Mouse (Mus musculus) lung, adult 18-20 months (tissue): ENCODE results near the gene Mvb12b.
A peak's percentile ranks its signal among the peaks of the same experiment; 100 is the strongest.

ENCODE experiments used
- DNase-seq, 2 experiments: peaks; one replicate each; pipeline ENCODE4 v3.0.0; 2022; ENCODE audit warnings: mixed read lengths in 2 of 2

Mvb12b gene

DNA sequence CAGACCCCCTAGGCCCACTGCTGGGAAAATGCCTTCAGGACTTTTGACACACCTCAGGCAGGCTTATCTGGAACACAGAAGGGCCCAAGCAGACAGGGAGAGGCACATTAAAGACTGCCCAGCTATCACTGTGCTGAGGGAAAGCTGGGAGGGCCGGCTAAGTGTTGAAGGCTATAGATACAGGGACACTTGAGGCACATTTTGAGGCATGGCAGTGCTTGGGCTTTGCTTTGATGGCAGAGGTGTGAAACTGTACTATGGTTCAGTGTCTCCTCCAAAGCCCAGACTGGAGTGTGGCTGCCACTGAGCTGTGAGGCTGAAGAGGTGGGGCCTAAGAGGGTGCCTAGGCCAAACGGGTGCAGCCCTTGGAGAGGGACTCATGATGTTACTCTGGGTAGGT is 44.1 kb downstream of the Mvb12b start:
- DNase-seq, result no peak

GRCm38 (mm10) chr2:33842983-33843577 is 44.7 kb downstream of the Mvb12b start:
- DNase-seq, result peak in 1 of 2 experiments; percentile 21

DNA sequence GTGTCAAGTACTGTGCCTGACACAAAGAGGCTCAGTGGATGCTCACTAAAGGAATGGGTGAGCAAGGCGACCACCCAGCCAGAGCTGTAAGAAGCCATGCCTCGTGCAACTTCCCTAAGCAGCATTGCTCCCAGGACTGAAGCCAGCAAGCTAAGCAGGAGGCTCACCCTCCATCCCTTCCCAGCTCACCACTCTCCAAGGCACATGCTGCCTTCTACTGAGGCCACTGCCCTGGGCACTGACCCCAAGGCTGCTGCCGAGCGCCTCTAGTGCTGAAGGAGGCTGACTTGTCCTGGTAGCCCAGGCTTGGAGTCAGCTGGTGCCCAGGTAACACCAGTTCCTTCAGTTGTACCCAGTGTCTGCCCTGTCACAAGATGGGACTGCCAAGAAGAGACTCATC is 45.8 kb downstream of the Mvb12b start:
- no peak for DNase-seq

DNA sequence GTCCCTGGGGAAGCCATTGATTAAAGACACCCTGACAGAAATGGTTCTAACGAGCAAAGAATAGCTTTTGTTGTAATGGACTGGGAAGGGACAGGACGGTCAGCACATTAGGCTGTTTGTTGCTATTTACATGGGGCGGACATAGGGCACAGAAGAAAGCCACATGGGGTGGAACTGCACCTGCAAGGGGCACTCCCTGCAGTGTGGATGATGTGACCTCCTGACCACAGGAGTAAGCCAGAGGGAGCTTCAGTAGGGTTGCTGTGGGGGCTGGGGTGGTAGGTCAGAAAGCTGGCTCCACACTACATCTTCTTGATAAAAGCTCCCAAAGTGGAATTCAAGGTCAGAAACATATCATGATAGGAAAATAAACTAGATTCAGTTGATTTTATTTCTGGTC is 47.3 kb downstream of the Mvb12b start:
- DNase-seq, result no peak

GRCm38 (mm10) chr2:33839252-33839651 is 48.5 kb downstream of the Mvb12b start:
- DNase-seq, result no peak

DNA sequence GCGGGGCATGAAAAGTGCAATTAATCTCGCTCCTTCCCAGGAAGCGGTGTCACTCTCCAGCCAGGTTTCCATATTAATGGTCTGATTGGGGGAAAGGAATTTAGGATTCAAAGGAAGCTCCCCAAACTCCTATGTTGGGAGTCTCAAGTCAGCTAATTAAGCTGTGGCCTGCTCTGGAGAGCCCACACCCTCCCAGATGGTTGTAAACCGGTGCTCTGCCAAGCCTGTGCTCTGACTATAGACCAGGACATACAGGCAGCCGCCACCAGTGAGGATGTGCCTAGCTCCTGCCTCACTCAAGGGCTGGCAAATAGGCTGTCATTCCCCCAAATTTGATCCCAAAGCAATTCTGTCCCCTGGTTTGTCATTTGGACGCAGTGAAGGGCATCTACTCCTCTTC is 50.4 kb downstream of the Mvb12b start:
- DNase-seq, result no peak

DNA sequence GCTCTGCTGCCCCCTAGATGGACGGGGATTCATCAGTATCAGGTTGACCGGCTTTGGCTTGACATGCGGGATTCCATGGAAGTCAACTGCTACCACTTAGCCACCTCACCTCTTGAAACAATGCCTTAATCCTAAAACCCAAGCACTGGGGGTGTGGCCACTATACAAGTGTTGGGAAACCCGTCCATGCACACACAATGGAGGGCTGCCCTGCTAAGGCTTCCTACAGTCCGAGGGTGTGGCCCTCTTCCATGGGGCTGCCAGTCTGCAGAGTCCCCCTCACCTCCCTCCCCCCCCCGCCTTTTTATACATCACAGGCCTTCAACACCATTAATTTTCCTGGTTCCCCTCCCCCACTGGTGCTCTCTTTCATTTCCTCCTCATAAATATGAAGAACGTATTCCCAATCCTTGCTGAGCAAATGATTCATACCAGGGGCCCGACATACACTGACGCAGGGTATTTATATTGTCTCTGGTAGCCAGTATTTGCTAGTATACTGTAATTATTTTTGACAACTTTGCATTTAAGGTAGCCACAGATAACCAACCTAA is 51.0 kb downstream of the Mvb12b start:
- DNase-seq, result no peak

DNA sequence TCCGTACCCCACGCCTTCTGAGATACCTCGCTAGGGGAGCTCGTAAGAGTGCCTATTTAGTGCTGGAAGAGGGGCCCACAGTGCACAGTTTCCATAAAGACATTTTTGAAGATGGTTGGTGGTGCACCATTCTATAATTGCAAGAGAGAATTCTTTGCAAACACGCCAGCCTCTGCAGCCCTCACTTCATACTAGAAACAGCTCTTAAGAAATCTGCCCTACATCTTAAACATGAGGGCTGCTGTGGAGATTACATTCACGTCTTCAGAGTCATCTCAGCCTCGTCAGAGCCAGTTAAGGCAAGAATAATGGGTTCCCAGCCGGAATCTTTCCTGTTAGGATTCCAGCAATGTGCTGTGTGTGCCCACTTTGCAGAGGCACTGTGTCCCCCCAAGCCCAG is 52.7 kb downstream of the Mvb12b start:
- no peak for DNase-seq

DNA sequence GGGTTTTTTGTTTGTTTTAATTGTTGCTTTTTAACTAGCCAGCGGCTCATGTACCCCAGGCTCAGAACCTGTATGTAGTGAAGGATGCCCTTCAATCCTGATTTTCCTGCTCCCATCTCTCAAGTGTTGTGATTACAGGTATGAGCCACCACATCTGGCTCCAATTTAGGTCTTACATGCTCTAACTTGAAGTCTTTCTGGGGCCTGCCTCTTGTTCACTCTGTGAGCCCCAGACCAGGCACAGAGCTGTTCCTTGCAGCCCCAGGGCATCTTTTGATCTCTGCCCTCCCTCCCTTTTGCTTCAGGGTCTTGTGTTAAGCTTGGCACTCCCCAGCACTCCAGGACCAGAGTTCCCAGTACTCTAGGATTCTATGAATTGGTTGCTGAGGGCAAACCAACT is 53.8 kb downstream of the Mvb12b start:
- DNase-seq, result no peak

DNA sequence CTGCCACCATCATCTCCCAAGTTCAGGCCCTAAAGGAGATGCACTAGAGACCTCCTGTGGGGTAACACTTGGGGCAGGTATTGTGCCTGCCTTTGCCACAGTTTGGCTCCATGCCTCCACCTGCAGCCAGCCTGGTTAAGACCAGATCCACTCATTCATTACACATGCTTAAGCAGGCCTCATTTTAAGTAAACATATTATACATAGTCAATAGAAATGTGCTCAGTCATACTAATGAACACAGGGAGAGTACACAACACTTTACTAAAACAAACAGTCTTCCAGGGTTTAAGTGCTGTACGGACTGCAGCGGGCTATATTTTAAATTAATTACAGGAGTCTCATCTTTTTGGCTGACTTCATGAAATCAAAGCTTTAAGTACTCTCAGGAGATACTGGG is 57.9 kb downstream of the Mvb12b start:
- DNase-seq, result peak in 1 of 2 experiments; percentile 13

DNA sequence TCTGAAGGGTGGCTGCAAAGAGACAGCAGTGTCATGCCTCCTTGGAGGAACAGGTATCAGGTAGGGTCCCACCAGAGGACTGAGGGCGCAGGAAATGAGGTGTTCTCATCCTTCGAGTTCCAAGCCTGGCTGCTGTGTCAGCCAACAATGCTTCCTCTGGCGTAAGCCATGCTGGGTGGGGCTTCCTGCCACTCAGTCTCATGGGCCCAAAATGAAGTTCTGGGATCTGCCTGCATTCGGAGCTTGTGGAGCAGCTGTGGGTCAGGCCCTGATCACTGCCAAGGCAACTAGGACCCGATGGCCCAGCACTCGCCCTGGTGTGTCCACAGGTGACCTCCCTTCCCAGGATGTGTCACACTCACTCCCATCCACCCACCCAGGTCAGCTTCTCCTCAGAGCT is 61.0 kb downstream of the Mvb12b start:
- DNase-seq, result peak in 1 of 2 experiments; percentile 9

DNA sequence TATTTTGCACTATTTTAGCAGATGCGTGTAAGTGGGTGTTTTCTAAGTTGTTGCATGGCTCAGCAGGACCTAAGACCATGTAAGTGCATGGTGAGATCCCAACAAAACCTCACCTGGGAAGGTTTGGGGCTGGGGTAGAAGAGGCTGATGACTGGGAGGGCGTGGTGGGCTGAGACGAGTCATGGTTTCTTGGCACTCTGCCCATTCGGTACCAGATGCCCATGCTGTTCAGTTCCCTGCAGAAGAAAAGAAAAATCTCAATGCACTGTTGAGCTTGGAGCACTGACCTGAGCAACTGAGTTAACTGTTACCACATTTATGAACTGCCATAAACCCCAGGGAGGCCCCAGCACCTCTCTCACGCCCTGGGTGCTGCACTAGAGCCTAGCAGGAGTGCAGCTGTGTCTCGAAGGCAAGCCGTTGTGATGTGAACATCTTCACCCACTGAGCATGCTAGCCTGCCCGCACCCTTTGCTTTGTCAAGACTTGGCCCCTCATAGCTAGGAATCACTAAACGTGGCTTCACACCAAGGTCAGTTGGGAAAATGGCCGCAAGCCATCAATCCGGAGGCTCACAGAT is 62.7 kb downstream of the Mvb12b start:
- no peak for DNase-seq

DNA sequence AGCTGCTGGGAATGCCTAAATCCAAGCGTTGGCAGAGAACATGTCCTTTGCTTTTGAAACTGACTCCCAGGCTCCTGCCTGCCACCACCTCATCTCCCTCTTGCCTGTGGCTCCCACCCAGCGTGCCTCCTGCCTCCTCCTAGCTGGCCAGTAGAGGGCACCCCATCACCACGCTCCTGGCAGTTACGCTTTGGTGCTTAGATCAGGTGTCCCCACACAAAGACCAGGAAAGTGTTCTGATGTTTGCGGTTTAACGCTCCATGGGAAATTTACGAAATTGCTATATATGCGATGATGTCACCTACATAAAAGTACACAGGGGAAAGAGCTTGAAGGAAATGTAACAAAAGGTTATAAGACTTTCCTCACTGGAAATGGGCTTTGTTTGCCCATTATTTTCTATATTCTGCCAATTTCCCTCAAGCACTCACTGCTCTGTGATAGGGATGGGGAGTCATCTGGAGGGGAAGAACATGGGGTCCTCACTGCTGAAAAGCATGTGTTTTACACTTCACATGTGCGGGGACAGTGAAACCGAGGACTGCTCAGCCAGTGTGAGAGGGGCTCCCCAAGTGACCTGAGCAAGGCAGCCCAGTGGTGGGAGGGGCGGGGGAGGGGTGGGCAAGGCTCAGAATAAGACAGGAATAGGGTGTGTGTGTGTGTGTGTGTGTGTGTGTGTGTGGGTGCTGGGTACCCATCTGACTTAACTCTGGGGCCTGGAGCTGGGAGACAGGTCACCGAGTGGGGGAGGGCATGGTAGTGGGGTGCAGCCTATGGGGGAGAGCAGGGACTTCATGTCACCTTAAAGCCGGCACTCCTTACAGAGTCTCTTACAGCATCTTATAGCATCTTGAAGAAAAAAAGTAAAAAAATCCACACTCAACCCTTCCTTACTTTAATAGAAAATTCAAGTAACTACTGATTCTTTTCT is 65.8 kb downstream of the Mvb12b start:
- DNase-seq, result peak; percentile 80 to 86

DNA sequence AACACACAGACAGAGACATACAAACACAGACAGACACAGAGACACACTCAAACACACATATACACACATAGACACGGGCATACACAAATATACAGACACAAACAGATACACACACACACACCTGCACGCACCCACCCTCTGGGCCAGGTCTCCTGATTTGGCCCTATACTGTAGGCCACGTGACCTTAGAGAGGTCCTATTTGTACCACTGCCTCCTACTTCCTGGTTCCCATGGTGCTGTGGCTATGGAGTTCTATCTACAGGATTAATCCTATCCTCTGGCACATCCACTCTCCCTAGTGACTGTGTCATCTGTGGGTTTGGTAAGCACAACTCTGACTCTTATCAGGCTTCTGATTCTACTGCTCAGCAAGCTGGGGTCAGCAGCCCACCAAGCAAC is 67.3 kb downstream of the Mvb12b start:
- no peak for DNase-seq

DNA sequence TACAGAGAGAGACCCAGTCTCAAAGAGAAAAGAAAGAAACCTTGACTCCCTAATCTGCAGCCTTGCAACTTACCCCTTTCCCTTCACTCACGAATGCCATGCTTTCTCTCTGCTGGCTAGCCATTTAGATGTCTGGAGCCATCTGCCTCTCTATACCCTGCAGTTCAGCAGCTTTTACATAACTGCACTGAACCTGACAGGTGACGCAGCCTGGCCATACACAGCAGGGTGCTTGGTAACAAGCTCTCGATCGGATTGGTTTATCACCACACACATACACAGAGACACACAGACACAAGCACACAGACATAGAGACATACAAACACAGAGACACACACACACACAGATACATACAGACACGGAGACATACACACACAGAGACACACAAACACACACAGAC is 67.7 kb downstream of the Mvb12b start:
- no peak for DNase-seq

DNA sequence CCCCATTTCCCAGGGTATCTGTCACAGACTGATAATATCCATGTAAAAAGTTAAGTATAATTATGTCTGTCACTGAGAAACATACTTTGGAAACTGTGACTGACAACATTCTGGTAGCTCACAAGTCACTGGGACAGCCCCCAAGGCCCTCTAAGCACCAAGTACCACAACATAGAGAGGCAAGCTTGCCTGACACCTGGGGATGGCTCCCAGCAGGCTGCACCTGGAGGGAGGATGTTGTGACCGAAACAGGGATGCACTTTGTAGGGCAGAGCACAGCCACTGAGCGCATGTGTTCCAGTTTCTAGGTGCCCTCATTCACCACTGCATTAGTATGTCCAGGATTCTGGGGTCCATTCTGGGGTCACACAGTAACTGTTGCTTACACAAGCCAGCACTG is 69.4 kb downstream of the Mvb12b start:
- DNase-seq, result no peak

- no peak for DNase-seq
Observed at GRCm38 (mm10) chr2:33817663-33818346, 69.9 kb downstream of the Mvb12b start.

DNA sequence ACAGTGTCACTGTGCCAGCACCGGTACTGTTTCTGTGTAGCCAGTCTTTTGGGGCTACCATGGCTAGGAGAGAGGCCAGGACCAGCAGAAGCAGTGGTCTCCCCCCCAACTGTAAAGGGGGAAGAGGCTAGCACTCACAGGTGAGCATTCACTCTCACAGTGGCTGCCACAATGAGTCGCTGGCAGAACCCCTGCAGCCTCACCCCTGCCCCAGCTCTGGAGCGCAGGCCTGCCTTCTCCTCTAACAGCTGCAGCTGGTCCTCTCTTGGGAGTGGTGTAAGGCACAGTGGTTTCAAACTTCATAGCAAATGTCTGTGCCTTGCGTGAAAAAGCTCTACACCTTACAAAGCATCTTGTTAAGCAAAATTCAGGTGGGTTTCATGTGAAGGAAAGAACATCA is 70.7 kb downstream of the Mvb12b start:
- no peak for DNase-seq

- DNase-seq, result no peak
Observed at GRCm38 (mm10) chr2:33814581-33814980, 73.2 kb downstream of the Mvb12b start.

DNA sequence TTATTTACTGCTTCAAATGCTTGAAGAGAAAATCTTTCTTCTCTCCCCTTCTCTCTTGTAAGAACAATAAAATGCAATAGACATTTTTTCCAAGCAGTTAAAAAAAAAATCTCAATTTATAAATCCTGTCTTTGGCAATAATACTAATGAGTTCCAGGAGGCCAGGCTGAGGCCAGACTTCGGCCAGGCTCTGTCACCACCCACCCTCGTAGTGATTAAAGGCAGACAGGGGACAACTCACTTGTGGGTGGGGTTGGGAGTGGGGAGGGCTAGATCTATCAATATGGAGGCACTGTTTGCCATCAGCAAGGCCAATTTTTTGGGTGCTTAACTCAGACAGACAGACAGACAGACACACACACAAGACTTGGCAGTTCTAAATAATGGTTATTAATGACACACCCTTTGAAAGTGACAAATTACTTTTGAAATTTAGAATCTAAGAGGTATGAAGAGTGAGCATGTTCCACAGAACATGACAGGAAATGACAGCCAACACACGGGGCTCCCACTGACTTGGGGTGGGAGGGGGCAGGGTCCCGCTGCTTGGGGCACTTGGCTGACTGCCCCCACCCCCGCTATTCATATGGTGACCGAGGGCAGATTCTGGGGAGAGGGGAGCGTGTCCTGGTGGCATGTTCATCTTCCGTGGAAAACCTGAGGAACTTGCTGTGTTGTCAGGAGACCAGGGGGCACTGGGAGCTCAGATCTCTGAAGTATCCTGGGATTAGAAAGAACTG is 74.1 kb downstream of the Mvb12b start:
- DNase-seq, result no peak

DNA sequence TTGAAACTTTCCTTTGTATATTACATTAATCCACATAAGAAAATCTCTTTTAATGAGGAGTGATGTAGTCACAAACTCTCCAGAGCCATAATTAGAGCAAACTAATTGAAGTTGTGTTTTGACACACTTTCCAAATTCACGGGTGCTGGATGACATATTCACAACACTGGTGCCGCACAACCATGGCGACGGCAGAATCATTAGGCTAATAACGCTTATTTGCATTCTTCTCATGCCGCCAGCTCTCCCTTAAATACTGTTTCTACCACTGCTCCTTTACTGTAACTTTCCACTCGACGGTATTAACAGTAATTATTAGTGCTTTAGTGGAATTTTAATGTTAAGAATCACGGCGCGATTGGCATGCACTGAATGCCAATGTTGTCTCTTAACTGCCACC is 74.8 kb downstream of the Mvb12b start:
- DNase-seq, result no peak

GRCm38 (mm10) chr2:33811349-33811890 is 76.3 kb downstream of the Mvb12b start:
- DNase-seq, result no peak
